Mouse (Mus musculus) layer of hippocampus, adult 9-10 months (tissue): Measurements from ENCODE around the gene Wls.
A peak's percentile ranks its signal among the peaks of the same experiment; 100 is the strongest.

ENCODE experiments used
- DNase-seq: peaks from one replicate; pipeline ENCODE4 v3.0.0; 2022; ENCODE audit warnings: low spot score

The Wls gene

DNA sequence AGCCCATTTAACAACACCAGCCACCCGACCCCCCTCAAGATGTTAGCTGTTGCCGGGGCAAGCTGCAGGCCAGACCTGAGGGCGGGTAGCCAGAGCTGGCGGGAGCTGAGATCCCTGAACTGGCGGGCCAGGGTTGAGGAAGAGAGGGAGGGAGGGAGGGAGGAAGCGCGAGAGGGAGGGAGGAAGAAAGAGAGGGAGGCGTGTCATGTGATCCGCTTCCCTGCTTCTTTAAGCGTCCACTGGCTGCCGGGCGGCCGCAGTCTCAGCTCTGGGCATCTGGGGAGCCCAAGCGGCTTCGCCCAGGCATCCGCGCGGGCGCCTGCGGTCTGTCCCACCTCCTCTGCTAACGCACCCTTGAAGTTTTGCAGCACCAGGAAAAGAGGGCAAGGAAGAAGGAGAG, at the start of gene Wls:
Gene Wls (plus strand): TSS at position 192 of the 400 bp plus-strand sequence.
- no peak for DNase-seq

DNA sequence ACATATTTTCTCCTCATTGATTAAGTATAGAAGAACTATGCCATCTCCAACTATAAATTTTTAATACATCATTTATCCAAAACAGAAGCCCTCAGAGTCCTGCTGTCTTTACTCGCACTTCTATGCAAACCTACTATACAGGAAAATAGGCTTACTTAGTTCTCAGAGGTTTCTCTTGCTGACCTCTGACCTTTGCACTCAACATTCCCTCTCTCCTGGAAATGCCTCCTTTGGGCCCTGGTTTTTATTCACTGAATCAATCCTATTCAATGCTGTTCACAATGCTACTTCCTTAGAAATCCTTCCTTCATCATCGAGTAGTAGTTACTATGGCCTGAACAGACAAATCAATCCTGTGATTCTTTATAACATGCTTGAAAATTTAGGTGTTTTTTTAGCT, 49.7 kb upstream of the Wls start:
- no peak for DNase-seq

DNA sequence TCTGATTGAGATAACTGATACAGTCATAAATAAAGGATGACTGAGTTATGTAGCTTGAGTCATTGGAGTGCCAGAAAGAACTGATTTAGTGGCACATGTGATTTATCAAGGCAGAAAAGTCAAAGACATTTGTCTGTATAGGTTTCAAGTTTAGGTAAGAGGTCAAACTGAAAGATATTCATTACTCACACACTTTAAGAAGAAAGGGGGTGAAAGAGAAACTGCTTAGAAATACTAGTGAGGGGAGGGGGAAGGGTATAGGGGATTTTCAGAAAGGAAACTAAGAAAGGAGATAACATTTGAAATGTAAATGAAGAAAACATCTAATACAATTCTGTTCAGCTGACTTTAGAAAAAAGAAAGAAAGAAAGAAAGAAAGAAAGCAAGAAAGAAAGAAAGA, 7.9 kb upstream of the Wls start:
- DNase-seq: no peak

DNA sequence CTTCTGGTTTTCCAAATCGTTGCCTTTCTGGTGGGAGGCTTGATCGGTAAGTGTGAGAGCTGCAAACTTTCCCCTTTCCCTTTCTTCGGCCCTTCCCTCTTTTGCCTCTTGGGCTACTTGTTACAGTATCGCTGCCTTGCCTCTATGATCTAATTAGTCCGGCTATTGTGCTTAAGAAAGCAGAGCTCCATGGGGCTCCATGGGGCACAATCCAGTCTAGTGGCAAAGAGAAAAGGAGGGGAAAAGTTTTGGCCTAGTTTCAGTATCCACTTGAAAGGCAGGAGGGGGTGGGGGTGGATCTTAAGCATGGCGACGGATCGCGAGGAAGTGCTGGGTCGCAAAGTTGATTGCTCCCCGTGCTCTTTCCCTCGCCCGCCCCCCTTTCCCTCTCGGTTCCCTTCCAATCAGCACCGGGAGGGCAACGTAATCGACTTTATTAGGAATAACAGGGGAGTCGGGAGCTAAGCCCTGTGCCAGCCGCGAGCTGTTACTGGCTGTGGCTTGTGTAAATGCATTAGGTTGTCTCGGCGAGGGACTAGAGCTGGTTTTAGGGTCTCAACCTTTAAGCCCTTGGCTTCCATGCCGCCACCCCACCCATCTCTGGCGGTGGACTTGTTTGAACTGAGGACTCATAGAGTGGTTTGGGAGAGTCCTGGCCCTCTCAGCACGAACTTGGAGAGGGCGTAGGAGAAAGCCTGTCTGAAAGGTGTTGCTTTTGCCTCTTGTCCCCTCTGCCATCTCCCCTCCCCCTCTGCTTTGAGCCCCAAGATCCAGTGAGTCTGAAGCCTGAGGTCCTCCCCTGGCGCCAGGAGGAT, 737 bp downstream of the Wls start:
- DNase-seq: peak; percentile 16

DNA sequence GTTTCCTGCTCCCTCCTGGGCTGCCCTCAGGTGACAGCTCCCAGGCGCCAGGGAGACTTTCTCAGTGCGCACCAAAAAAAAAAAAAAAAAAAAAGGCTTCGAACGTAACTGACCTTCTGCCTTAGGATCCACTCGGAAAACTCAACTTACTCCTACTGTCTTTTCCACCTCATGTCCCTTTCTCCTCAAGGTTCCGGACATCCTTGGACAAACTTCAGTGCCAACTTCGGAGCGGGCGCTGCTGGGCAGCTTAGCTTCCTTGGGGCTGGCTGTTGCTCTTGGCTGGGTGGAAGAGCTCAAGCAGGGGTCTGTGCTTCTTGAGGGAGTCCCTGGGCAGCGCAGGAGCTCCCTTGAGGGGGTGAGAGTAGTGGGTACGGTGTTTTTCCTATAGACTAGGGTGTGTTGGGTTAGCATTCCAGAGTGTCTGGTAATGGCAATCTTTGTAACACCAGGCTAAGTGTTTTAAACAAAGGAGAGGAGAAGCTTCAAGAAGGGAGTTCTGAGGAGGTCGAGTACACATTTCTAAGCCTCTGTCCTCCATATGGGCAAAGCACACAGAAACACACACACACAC, 1.4 kb downstream of the Wls start:
- DNase-seq: no peak

DNA sequence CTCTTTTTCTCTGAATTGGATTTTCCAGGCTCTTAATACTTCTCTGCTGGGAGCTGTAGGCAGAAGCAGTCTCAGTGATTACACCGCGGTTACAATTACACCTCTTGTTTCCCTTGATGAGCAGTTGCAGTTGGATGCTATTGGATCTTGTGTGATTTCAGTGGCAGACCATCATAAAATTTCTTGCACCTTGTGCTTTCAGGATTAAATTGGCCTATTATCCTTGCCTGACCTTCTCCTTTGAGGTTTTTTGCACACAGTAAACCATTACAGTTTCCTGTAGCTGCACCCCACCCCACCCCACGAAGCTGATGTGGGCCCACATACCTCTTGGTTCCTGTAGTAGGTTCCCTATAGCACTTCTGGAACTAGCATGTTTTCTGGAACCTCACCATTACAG, 2.0 kb downstream of the Wls start:
- no peak for DNase-seq

DNA sequence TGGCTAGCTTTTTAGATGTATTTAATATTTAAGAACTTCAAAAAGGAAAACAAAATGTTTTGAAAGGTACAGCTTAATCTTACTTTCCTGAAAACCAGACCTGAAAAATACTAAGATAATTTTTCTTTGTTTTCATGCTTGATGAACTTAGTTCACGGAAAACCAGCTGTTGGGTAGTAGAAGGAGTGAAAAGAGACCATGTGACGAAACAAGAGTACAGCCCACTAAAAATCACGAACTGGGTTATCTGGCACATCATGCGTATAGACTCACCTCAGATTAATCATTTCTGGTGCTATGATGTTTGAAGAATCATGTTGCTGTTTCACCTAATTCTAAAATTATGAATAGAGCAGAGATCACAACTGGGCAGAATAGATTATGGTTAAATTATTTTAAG, 3.7 kb downstream of the Wls start:
- no peak for DNase-seq

DNA sequence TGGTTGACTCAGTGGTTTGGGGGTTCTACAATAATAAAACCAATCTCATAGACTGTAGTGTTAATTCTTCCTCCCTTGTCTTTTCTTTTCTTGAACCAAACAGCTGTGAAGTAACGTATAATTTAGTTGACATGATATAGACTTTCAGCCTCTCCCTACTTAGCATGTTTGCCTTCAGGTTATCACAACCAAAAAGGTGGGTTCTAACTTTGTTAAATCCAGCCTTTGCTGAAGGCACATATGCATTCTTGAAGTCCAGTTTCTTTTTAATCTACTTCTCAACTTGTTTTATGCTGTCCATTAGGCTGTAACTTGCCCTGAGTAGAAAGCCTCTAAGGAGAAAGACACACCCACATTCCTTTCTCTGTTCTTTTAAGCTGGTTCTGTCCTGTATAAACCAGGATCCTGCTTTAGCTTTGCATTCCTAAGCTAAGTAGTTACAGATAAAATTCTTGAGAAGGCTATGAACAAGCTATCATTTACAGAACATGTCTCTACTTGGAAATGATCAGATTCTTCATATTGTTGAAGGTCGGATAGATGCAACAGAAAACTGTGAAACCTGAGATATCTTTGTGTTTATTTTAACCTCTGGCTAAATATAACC, 8.0 kb downstream of the Wls start:
- no peak for DNase-seq

DNA sequence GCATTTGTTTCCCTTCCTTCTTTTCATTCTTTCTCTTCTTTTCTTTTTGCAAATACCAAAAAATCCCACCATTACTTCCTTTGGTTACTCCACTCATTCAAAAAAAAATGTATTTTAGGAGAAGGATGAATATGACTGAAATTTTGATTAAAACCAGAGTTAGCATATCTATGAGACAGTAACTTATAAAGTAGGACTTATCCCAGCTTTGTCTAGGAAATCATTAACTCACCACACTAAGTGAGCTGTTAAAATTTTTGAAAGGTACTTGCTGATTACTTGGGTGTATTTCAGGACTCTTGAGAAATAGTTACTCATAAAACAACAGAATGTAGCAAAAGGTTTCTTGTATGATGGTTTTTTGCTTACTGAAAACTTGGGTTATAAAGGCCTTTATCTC, 8.7 kb downstream of the Wls start:
- no peak for DNase-seq

DNA sequence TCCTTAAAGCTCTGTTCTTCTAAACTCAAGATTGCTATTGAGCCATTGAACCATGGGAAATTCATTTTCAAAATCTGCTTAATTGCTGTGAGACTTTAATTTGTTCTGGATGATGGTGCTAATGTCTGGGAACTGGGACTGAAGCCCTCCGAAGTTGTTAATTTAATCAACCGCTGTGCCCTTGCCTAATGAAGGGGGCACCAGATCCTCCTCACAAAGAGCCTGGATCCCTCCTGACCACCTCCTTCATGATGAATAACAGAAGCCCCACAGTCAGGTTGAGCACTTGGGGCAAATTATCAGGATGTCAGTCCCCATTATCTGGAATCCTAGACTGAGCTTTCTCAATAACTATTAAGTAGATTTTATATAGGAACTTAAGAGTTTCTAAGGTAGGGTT, 12.0 kb downstream of the Wls start:
- no peak for DNase-seq

DNA sequence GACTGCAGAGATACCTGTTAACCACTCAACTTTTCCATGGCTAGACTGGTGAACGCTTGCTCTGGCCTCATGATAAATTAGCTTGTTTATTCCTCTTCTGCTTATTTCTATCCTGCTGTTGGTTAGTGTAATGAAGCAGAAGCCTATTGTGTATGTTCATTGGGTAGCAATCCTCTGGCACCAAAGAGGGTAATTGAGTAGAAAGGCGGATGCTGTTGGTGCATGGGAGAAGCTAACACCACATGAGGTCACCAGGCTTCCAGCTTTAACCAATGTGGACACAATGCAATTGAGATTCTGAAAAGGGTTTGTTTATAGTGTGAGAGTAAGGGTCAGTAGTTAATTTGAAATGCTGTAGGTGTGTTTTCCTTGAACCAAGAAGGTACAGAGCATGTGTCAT, 12.5 kb downstream of the Wls start:
- DNase-seq: no peak

DNA sequence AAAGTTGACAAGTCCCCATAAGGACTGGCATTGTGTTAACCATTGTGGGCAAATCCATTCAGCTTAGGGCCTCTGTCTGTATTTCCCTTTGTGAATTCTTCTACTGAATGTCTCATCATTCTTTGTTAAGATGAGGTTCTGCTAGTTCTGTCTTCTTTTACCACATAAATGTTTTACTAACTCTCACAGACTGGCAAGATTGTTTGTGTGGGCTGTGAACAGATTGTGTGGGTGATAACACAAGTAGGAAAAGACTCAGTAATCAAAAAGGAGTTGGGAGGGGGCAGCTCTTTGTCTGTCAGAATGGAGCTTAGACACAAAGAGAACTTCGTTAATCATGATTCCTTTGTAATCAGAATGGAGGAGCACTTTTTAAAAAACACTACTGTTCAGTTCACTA, 17.6 kb downstream of the Wls start:
- DNase-seq: no peak

DNA sequence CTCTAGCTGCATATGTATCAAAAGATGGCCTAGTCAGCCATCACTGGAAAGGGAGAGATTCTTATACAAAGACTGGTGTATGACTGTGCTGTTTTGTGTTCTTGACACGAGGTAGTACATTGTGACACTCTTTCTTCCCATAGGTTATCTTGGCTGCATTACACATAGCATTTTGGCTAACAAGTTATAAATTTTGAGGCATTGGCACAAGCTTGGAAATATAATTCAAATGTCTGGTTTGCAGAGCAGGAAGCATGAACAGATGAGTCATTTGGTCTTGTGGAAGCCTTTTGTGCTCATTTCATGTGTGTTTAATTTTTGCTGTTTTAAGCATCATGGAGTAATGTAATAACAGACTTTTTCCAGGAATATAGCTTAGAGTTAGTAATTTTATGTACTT, 26.2 kb downstream of the Wls start:
- no peak for DNase-seq

DNA sequence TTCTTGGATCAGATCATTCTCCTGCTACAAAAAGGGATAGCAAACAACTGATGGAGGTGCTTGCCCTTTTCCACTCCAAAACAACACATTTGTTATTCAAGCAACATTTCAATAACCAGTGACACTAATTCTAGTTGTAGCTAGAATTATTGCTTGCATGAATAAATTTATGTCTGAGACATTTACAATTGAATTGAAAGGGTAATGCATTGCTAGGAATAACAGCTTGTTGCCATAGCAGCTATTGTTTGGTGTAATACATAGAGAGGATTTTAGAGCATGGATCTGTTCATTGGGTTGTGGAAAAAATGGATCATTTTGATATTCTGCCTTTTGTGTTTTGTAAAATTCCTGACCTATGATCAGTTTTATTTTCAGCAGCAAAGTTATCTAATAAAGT, 39.5 kb downstream of the Wls start:
- no peak for DNase-seq

DNA sequence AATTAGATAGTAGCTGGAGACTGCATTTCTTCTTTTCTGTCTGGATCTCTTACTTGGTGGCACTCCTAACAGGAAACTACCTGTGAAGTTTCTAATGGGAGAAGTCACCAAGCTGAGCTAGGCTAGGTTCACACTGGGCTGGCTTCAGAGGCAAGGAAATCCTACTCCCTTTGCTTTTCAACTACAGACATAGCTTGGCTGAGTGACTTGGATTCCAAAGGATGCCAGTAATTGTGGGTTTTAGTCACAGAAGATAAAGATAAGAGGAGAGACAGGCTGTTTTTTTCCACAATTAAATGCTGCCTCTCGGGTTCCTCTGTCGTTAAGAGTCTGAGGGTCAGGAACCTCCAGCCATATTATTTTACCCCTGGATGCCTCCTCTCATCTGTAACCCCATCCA, 43.9 kb downstream of the Wls start:
- DNase-seq: no peak

DNA sequence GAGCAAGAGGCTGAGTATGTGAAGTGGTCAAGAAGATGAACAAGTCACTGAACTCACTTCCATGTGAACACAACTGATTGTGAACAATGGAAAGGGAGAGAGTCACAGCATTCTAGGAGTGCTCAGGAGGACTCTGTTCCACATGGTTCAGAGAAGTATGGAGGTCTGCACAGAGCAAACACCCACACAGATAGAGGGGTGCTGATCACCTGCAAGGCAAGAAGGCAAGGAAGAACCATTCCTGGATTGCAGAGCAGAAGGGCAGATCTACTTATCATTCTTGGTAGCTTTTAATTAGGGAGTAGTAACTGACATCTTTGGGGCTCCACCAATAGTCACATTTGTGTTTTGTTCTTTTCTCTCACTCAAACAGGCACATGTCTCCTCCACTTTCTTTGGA, 45.3 kb downstream of the Wls start:
- no peak for DNase-seq

DNA sequence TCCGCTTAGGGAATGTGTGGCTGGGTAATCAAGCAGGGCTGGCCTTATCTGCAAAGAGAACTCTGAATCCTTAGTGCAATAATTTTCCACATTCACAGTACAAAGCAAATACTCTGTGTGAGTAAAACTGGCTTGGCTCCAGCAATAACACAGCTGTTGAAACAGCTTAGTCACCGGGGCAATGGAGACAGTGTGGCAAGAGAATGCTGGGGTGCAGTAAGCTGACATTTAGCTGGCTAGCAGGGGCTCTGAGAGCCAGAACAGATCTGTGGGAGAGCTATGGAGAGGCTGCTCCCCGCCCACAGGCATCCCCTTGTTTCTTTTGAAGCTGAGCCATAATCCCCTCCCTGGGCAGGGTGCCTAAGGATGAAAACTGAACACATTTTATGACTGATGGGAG, 45.8 kb downstream of the Wls start:
- DNase-seq: peak; percentile 79

DNA sequence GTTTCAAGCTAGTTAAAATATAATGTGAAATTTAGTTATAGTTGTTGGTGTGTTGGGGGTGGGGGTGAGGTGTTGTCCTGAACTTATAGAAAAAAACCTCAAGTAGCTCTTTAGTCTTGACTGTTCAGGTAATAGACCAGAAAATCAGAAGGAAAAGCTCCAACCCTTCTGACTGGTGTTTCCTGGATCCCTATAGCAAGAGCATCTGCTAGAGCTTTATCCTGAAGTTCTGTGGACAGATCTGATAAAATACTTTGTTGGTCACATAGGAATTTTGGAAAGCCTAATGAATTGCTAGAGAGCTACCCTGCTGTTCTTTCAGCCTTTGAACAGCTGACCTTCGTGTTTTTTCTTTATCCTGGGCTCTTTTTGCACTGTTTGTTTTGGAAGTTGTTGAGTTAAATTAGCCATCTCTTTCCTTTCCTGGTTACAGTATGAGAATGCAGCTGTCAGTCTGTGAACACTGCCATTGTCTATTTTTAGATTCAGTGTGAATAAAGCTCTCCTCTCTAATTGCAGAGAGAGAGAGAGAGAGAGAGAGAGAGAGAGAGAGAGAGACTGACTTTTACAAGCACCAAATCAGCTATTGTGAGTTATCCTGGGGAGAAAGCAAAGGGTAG, 46.4 kb downstream of the Wls start:
- no peak for DNase-seq

DNA sequence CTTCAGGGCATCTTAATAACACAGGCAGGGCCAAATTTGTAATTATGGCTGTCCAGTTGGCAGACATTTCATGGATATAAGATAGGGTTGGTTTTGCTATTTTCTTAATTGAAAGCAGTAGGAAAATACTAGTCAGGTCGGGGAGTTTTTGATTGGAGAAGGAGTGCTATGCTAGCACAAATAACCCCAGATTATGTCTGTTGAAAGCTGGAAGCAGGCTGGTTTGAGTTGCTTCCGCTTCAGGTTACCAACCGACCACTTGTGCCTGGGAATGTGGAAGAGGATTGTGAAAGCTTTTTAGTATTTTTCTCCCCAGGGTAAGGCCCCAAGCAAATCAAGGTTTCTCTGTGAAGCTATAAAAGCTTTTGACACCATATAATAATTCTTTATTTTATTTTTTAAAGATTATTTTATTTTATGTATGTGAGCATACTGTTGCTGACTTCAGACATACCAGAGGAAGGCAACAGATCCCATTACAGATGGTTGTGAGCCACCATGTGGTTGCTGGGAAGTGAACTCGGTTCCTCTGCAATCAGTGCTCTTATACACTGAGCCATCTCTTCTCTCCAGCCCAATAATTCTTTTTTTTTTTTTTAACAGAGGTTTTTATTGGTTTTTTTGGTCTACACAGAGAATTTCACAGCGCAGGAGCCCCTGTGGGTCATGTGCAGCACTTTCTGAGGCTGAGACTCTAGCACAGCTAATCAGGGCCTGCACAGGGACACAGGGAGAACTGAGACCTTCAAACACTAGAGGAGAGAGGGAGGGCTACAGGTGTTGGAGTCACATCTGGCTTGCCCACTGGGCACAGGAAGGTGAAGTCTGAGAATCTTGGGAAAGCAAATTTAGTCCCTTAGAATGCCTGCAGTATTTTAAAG, 50.9 kb downstream of the Wls start:
- no peak for DNase-seq

DNA sequence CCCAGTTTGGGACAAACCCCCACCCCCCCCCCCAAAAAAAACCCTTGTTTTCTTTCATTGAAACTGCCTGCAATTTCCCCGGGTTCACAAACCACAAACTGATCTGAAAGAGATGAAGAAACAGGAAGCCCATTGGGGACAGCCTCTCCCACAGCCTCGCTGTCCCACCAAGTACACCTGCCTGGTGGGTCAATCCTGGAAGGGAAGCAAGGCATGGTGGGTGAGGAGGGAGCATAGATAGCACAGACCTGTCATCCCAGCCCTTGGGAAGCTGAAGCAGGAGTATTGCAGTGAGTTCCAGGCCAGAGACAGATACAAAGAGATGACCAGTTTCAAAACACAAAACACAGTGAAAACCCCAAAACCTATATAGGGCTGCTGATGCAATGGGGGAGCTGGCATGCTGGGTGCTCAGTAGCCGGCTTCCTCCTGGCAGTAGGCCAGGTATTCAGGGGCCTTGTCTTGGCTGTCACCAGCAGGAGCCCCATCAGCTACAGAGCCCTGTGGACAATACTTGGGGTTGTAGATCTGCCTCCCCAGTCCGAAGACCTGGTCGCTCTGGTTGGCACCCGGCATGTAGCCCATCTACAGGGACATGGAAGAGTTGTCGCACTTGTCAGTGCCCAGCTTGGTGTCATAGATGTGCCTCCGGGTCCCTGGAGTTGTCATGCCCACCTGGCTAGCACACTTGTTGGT, 51.7 kb downstream of the Wls start:
- no peak for DNase-seq

DNA sequence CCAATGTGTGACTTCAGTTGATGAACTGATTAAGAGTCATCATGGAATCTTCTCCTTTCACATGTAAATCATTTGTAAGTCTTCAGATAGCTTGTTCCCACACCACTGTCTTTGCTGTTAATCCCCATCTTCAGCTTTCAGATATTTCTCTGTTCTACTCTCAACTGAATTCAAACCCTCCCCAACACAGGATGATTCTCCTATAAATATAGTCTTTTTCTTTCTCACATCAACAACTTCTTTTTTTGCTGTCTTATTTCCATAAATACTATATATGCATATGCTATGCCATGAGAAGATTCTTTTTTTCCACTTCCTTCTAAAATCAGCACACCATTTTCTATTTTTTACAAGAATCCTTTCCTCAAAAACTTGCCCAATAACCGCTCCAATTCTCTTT, 67.9 kb downstream of the Wls start:
- no peak for DNase-seq
